Mouse (Mus musculus) forebrain, embryonic 10.5 days (tissue): ENCODE data around the gene Asic1. TPM values are rescaled to one million over a fixed set of nuclear protein-coding genes. Genes with fewer than 3 reads are reported as not detected.
"Not testable (repeated sequence)": the region's sequence is repeated elsewhere in the genome, so short reads cannot be mapped to it uniquely, and the experiment has no call there.

Source experiments
- DNase-seq: peaks from one replicate; pipeline ENCODE4 v3.0.0-alpha.2; 2017; ENCODE audit warnings: low spot score; ENCODE audit errors: extremely low spot score
- H3K27ac ChIP-seq: fragments of 300-500 bp; sonication (generic); 2 replicates; pipeline ENCODE4 v1.5.1; 2016; ENCODE audit warnings: mild to moderate bottlenecking
- H3K27me3 ChIP-seq: fragments of 300-500 bp; sonication (generic); 2 replicates; pipeline ENCODE4 v1.6.1; 2016; ENCODE audit warnings: mild to moderate bottlenecking; ENCODE audit not compliant: poor library complexity, severe bottlenecking
- H3K36me3 ChIP-seq: fragments of 300-500 bp; sonication (generic); replicated peaks from 2 replicates; pipeline ENCODE4 v1.6.1; 2016; ENCODE audit warnings: mild to moderate bottlenecking, moderate library complexity
- H3K4me1 ChIP-seq: fragments of 300-500 bp; sonication (generic); 2 replicates; pipeline ENCODE4 v1.6.1; 2016
- H3K4me3 ChIP-seq: fragments of 300-500 bp; sonication (generic); 2 replicates; pipeline ENCODE4 v1.5.1; 2016; ENCODE audit warnings: mild to moderate bottlenecking, moderate library complexity
- H3K9me3 ChIP-seq: fragments of 300-500 bp; sonication (generic); 2 replicates; pipeline ENCODE4 v1.6.1; 2016; ENCODE audit warnings: mild to moderate bottlenecking, moderate library complexity
- WGBS: fragments of 180-500 bp; shearing (Covaris S2); methylation state at CpG from one replicate; pipeline ENCODE4 v1.1.7; 2016; 5-methylcytosine and 5-hydroxymethylcytosine counted together
- polyA plus RNA-seq: library from polyadenylated mRNA; unstranded; fragments of >200 nt; fragmentation: Nextera tagmentation; extraction: Ambion mirVana; gene quantifications from 2 replicates; pipeline ENCODE4 v1.2.1, GENCODE M21; 2016

Asic1 gene
- polyA plus RNA-seq, 1 experiment from 2014 or later = 2.4 TPM

GRCm38 (mm10) chr15:99697309-99697708 lies 27.1 kb downstream of the Asic1 start:
- WGBS = 36% methylated on average over 2 of the region's 2 CpGs
- peaks cover 37% of the 10 kb centered on the region for H3K4me1 ChIP-seq
- peaks cover 44% of the 10 kb centered on the region for H3K27me3 ChIP-seq
- no peaks in the 10 kb centered on the region for H3K9me3 ChIP-seq
- H3K27ac ChIP-seq = no peak overlapping the region
- no peak for DNase-seq
- H3K4me3 ChIP-seq = no peak overlapping the region
- H3K36me3 ChIP-seq = no peaks in the 10 kb centered on the region

- no peak overlapping the region for H3K27ac ChIP-seq
- peaks cover 35% of the 10 kb centered on the region for H3K27me3 ChIP-seq
- H3K36me3 ChIP-seq = peaks cover 6% of the 10 kb centered on the region
- peaks cover 50% of the 10 kb centered on the region for H3K4me1 ChIP-seq
- 38% methylated on average over 20 of the region's 20 CpGs for WGBS
- H3K9me3 ChIP-seq = no peaks in the 10 kb centered on the region
- no peak for DNase-seq
- H3K4me3 ChIP-seq = peak overlapping the region; percentile 7; the same call in 1 of the 2 replicates
Observed at GRCm38 (mm10) chr15:99698533-99699085, 28.4 kb downstream of the Asic1 start.

- H3K27ac ChIP-seq = no peak overlapping the region
- H3K4me3 ChIP-seq = no peak overlapping the region
- peaks cover 17% of the 10 kb centered on the region for H3K36me3 ChIP-seq
- 93% methylated on average over 10 of the region's 10 CpGs for WGBS
- no peak for DNase-seq
- peaks cover 35% of the 10 kb centered on the region for H3K27me3 ChIP-seq
- H3K4me1 ChIP-seq = peaks cover 52% of the 10 kb centered on the region
- no peaks in the 10 kb centered on the region for H3K9me3 ChIP-seq
Observed at GRCm38 (mm10) chr15:99699715-99700114, 29.5 kb downstream of the Asic1 start.

- H3K4me3 ChIP-seq = no peak overlapping the region
- peaks cover 55% of the 10 kb centered on the region for H3K4me1 ChIP-seq
- DNase-seq = no peak
- 89% methylated on average over 18 of the region's 18 CpGs for WGBS
- H3K27me3 ChIP-seq = peaks cover 35% of the 10 kb centered on the region
- H3K36me3 ChIP-seq = peaks cover 22% of the 10 kb centered on the region
- no peak overlapping the region for H3K27ac ChIP-seq
- H3K9me3 ChIP-seq = no peaks in the 10 kb centered on the region
Observed at GRCm38 (mm10) chr15:99700219-99701106, 30.3 kb downstream of the Asic1 start.

- not testable (repeated sequence) for DNase-seq, H3K9me3 ChIP-seq
- Histone ChIP-seq H3K27ac (peak overlapping the region; percentile 99), H3K36me3 (peaks cover 32% of the 10 kb centered on the region), H3K4me1 (peaks cover 55% of the 10 kb centered on the region), H3K27me3 (peaks cover 31% of the 10 kb centered on the region), H3K4me3 (peak overlapping the region; percentile 90)
- 49% methylated on average over 16 of the region's 16 CpGs for WGBS
Observed at GRCm38 (mm10) chr15:99701640-99701998, 31.5 kb downstream of the Asic1 start.

- peak within 1 kb of the TSS; percentile 99 for H3K27ac ChIP-seq
- under 1% methylated on average over 70 of the region's 71 CpGs for WGBS
- peaks cover 55% of the 10 kb centered on the region for H3K4me1 ChIP-seq
- no peaks in the 10 kb centered on the region for H3K9me3 ChIP-seq
- H3K4me3 ChIP-seq = peak within 1 kb of the TSS; percentile 90
- DNase-seq = peak; percentile 98
- H3K36me3 ChIP-seq = peaks cover 39% of the 10 kb centered on the region
- H3K27me3 ChIP-seq = peaks cover 24% of the 10 kb centered on the region
Observed at GRCm38 (mm10) chr15:99701999-99702900, 32.1 kb downstream of the Asic1 start, which contains the start of gene Smarcd1. Gene Smarcd1 (plus strand): TSS chr15:99702129.

- H3K27ac ChIP-seq = peak overlapping the region; percentile 99
- H3K36me3 ChIP-seq = peaks cover 47% of the 10 kb centered on the region
- 65% methylated on average over 9 of the region's 9 CpGs for WGBS
- no peaks in the 10 kb centered on the region for H3K9me3 ChIP-seq
- H3K4me3 ChIP-seq = peak overlapping the region; percentile 90
- peaks cover 55% of the 10 kb centered on the region for H3K4me1 ChIP-seq
- no peak for DNase-seq
- H3K27me3 ChIP-seq = peaks cover 16% of the 10 kb centered on the region
Observed at GRCm38 (mm10) chr15:99703104-99703503, 32.9 kb downstream of the Asic1 start.

GRCm38 (mm10) chr15:99703676-99704040 lies 33.5 kb downstream of the Asic1 start:
- peak overlapping the region; percentile 90 for H3K4me3 ChIP-seq
- H3K9me3 ChIP-seq = no peaks in the 10 kb centered on the region
- DNase-seq = no peak
- peaks cover 52% of the 10 kb centered on the region for H3K4me1 ChIP-seq
- peaks cover 53% of the 10 kb centered on the region for H3K36me3 ChIP-seq
- WGBS = 69% methylated on average over 5 of the region's 5 CpGs
- peak overlapping the region; percentile 72; the same call in 1 of the 2 replicates for H3K27ac ChIP-seq
- H3K27me3 ChIP-seq = peaks cover 10% of the 10 kb centered on the region

GRCm38 (mm10) chr15:99704041-99704681 lies 34.0 kb downstream of the Asic1 start:
- H3K4me3 ChIP-seq = peak overlapping the region; percentile 90
- H3K27ac ChIP-seq = peak overlapping the region; percentile 72
- peaks cover 58% of the 10 kb centered on the region for H3K36me3 ChIP-seq
- no peaks in the 10 kb centered on the region for H3K9me3 ChIP-seq
- DNase-seq = no peak
- 30% methylated on average over 23 of the region's 23 CpGs for WGBS
- H3K4me1 ChIP-seq = peaks cover 47% of the 10 kb centered on the region
- H3K27me3 ChIP-seq = peaks cover 5% of the 10 kb centered on the region

GRCm38 (mm10) chr15:99704881-99705280 lies 34.7 kb downstream of the Asic1 start:
- Histone ChIP-seq H3K36me3 (peaks cover 65% of the 10 kb centered on the region), H3K9me3 (no peaks in the 10 kb centered on the region), H3K4me3 (peak overlapping the region; percentile 90; the same call in 1 of the 2 replicates), H3K27ac (peak overlapping the region; percentile 72), H3K4me1 (peaks cover 47% of the 10 kb centered on the region), H3K27me3 (no peaks in the 10 kb centered on the region)
- DNase-seq = no peak
- WGBS = 43% methylated on average over 7 of the region's 7 CpGs

- H3K4me1 ChIP-seq = peaks cover 42% of the 10 kb centered on the region
Observed at GRCm38 (mm10) chr15:99705440-99706048, 35.4 kb downstream of the Asic1 start, which contains the start of gene Gm17349. Gene Gm17349 (minus strand): TSS chr15:99705490.

More at GRCm38 (mm10) chr15:99705440-99706048, 35.4 kb downstream of the Asic1 start, which contains the start of gene Gm17349:
- DNase-seq = peak; percentile 61
- peaks cover 71% of the 10 kb centered on the region for H3K36me3 ChIP-seq
- peak within 1 kb of the TSS; percentile 90 for H3K4me3 ChIP-seq
- H3K9me3 ChIP-seq = no peaks in the 10 kb centered on the region
- peak within 1 kb of the TSS; percentile 72 for H3K27ac ChIP-seq
- no peaks in the 10 kb centered on the region for H3K27me3 ChIP-seq
- WGBS = 64% methylated on average over 11 of the region's 11 CpGs
